Mouse (Mus musculus): ENCODE results near the gene Usp8. TPM values are rescaled to one million over a fixed set of nuclear protein-coding genes. Genes with fewer than 3 reads are reported as not detected.

Usp8 gene
- 10 to 100 TPM; 14.9 to 16.2 TPM for total RNA-seq (2021)
- long read RNA-seq, experiment 1, full-length matches to known transcripts: 6 of 10 reads
- long read RNA-seq, experiment 1, partial matches to known transcripts: 3 of 10 reads
- long read RNA-seq, experiment 1, other reads (novel, unspliced or antisense): 1 of 10 reads
- long read RNA-seq, experiment 2, full-length matches to known transcripts: 11 of 13 reads
- long read RNA-seq, experiment 2, partial matches to known transcripts: 2 of 13 reads
- long read RNA-seq, experiment 2, other reads (novel, unspliced or antisense): 0 of 13 reads

GRCm38 (mm10) chr2:126706759-126707437 is at the start of gene Usp8:
Gene Usp8 (plus strand): TSS chr2:126707328.
- DNase-seq: peak; percentile 96

GRCm38 (mm10) chr2:126663481-126663880 is 43.6 kb upstream of the Usp8 start:
- no peak for DNase-seq

GRCm38 (mm10) chr2:126665984-126666383 is 41.1 kb upstream of the Usp8 start:
- no peak for DNase-seq

DNA sequence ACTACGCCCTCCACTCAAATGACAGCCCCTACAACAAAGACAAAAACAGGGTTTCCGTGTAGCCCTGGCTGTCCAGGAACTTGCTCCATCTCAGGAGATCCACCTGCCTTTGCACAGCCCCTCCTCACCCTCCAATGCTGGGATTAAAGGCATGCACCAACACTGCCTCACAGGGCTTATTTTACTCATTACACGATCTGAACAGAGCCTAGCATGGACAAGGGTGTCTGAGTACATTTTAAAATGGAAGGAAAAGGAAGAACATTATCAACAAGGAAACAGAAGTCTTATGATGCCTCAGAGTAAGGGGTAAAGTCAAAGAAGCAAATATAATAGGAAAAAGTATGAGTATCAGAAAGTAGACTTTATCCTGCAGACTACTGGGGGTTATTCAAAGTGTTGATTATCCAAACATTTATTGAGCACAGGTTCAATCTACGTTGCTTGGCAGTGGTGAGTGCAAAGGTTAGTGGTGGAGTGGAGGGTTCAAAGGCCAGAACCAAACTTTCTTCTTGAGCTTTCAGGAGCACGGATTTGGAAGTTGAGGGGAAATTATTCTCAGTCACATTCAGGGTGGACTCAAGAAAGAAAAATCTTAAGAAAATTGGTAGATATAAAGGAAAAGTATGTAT is 38.4 kb upstream of the Usp8 start:
- DNase-seq: no peak

DNA sequence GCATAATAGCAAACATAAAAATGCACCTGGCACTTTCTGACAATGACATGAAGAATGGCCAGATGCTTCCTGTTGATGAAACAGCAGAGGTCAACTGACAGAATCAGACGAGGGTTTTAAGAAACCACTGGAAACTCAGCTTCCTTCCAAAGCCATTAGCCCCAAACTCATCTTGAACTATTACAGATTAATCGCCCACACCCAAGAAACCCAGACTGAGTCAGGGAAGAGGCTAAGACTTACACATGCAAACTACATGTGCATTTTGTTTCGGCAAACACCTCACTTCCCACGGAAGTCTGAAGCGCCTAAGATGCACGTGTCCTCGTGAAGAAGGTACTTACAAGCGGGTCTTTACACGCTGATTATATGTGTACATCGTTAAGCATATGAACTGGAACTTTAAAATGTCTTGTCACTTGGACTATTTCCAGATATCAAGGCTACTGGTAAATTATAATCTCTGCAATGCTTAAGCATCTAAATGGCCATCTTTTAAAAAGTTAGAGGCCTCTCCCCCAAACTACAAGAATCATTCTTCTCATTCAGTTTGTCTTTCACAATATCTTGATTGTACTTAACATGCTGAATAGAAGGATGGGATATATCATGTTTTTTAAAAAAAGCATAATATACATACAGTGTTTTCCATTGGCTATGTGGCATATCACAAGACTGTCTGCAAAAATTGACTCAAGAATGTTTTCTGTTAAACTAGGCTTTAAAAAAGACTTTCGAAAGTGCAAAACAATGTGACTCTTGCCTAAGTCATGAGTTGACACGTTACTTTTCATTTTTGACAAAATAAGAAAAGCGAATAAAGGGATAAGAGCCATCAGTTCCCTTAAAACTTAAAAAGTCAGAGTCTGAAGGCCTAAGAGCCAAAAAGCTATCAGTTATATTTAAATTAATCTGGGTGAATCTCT is 33.5 kb upstream of the Usp8 start:
- DNase-seq: no peak

DNA sequence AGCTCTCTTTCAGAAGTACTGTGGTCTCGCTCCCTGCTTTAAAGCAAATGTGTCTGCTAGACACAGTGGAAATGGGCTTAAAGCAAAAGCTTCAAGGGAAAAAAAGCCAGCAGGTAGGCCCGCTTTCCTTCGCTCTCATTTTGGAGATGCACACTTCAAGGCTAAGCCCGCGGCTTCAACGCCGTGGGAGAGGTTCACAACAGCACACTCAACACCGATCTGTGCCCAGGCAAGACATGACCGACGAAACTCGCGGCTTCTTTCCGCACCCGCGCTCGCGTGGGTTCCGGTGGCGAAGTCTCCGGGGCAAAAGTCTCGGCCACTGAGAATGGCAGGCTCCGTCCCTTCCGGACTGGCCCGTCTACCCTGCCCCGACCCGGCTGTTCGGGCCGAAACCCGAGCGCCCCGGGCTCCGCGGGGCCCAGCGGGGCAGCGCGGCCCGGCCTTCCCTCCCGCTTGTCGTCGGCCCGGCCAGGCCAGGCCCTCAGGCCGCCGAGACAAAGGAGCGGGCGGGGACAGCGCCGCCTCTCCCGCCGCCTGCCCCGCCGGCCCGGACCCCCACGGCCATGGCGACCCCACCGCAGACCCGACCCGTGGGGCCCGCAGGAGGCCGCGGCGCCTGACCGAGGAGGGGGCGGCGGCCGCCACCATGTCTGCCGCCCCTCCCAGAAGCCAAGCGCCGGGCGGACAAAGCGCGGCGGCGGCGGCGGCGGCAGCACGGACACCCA is 32.5 kb upstream of the Usp8 start:
- DNase-seq: peak; percentile 39

GRCm38 (mm10) chr2:126675169-126676121 is 31.7 kb upstream of the Usp8 start:
- peak; percentile 88 for DNase-seq

DNA sequence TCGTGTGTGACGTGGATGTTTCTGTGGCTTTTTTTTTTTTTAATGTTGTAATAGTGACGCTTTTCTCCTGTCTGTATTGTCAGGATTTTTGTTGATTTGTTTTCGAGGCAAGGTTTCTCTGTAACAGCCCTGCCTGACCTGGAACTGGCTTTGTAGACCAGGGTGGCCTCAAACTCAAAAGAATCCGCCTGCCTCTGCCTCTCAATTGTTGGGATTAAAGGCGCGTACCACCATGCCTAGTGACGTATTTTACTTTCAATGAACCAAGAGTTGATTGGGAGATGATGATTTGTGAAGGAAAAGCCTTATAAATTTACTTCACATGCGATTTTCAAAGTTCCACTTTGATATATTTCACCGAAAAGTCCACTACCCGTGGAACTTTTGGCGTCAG is 31.0 kb upstream of the Usp8 start, which contains the start of gene Gabpb1:
TSS of gene Gabpb1 (minus strand) at position 216 of the 394 bp plus-strand sequence.
- DNase-seq: no peak

DNA sequence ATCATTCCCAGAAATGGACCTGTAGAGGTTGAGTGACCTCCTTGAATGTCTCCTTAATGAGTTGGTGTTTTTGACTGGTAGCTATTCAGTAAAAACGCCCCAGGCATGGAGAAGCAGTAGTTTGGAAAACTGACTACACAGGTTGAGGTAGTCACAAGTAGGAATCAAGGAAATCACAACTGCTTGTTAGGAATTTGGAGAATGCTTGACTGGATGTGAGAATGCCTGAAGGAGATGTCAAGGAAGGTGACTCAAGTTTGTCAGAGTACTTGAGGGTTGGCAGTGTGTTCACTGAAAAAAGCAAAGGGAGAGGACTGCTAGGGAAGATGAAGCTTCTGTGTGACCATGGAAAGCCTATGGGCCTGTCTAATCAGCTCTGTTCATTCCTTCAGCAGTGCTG is 29.8 kb upstream of the Usp8 start:
- no peak for DNase-seq

DNA sequence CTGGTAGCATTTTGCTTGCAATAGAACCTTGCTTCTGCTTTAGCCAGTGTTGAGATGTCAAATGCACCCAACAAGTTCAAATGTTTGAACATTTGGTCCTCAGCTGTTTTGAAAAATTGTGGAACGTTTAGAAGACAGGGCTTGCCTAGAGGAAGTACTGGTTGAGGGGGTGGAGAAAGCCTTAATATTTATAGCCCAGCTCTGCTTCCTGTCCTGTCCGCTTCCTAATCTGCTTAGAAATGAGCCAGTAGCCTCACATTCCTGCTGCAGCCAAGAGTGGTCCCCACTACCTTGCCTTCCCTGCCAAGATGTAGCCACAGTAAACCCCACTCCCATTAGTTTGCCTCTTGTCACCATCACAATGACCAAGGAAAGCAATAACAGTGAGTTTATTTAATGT is 24.8 kb upstream of the Usp8 start:
- no peak for DNase-seq

DNA sequence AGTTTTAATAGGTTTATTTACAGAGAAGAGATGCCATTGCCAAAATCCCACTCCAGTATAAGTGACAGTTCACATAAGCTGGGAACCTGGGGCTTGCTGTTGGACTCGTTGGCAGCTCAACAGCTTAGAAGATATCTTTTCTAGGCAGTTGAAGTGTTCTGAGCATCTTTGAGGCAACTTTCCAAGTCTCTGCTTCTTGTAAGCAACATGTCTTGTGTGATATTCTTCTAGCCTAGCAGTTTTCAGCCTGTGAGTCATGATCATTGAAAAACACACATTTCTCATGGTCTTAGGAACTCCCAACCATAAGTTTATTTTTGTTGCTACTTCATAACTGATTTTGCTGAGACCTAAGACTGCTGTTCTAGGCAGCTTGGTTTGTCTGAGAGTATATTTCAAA is 24.2 kb upstream of the Usp8 start:
- no peak for DNase-seq

GRCm38 (mm10) chr2:126691290-126691689 is 15.8 kb upstream of the Usp8 start:
- DNase-seq: no peak

DNA sequence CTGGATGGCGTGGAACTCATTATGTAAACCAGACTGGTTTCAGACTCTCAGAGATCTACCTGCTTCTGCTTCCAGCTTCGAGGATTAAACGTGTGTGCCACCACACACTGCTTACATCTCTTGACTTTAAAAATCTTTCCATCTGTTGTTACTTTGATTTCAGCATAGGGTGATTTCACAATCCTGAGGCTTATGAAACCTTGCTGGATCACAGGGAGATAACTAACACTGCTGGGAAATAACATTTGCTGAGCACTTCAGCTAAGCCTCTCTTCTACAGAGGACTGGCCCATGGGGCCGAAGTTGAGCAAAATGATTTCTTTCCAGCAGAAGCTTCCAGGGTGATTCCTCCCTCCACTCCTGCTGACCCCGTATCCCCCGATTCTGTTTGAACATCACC is 11.8 kb upstream of the Usp8 start:
- no peak for DNase-seq

GRCm38 (mm10) chr2:126707438-126707779 is 281 bp downstream of the Usp8 start:
- DNase-seq: no peak

DNA sequence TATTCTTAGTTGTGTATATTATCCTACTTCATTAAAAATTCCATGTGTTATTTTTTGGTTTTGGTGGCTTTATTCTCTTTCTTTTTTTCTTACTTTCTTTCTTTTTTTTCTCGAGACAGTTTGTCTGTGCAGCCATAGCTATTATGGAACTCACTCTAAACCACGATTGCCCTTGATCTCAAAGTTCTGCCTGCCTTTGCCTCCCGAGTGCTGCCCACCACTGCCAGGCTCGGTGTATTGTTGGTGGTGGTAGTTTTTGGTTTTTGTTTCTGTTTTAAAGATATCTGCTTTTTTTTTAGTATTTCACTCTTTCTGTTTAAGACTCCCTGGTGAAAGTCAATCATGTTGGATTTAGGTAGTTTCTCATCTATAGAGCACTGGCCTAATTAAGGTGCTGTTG is 1.2 kb downstream of the Usp8 start:
- no peak for DNase-seq

GRCm38 (mm10) chr2:126712526-126712925 is 5.4 kb downstream of the Usp8 start:
- no peak for DNase-seq

DNA sequence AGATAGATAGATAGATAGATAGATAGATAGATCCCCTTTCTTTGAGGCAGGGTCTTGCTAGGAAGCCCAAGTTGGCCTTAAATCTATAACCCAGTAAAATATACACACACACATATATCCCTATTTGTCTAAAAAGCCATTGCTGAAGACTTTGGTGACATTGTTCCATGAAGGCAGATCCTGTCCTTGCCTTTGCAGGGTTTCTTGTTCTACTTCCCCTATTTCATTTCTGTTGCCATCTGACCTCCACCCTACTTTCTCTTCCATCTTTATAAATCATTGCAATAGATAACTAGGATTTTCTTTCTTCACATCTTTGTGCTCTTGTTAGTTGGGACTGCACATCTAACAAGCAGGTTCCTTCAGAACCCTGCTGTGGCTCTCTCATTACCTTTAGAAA is 5.8 kb downstream of the Usp8 start:
- DNase-seq: no peak

DNA sequence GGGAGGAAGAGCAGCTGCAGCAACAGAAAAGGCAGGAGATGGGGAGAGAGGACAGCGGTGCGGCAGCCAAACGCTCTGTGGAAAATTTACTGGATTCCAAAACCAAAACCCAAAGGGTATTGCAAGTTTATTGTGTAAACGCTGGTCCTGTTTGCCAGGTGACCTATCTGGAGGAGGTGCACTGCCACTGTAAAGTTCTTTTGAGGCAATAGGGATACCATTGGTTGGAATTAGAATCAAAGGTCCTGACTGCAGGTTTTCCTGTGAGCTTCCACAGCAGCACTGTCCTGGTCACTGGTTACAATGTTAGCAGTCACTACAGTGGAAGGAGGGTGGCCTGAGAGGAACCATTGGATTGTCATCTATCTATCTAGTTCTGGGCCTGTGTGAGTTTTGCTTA is 22.1 kb downstream of the Usp8 start:
- no peak for DNase-seq

- DNase-seq: no peak
Observed at GRCm38 (mm10) chr2:126730502-126730901, 23.4 kb downstream of the Usp8 start.

DNA sequence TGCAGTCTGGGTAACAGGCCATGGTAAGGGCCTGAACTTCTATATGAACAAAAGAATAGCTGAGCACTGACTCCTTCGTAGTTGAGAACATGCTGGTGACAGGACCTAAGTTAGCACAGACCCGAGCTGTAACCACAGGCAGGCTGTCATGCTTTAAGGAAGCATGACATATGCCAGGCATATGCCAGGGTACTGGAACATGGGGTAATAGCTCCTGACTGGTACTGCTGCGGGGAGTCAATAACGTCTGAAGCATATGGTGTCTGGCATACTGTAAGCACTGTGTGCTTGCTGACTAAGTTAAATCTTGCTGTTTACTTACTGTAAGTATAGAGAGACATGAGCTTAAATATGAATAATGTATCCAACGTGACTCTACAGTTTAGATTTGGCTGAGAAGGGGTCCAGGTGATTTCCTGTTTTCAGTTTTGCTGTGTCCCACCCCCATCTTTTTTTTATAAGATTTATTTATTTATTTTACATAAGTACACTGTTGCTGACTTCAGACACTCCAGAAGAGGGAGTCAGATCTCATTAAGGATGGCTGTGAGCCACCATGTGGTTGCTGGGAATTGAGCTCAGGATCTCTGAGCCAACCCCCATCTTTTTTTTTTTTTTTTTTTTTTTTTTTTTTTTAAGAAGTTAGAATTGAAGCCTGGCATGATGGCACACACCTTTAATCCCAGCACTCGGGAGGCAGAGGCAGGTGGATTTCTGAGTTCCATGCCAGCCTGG is 28.4 kb downstream of the Usp8 start:
- no peak for DNase-seq

Measured in gastrocnemius, postnatal 25 days (tissue).